ENCODE assay signal across 10 mouse cellular contexts in the genomic region with DNA sequence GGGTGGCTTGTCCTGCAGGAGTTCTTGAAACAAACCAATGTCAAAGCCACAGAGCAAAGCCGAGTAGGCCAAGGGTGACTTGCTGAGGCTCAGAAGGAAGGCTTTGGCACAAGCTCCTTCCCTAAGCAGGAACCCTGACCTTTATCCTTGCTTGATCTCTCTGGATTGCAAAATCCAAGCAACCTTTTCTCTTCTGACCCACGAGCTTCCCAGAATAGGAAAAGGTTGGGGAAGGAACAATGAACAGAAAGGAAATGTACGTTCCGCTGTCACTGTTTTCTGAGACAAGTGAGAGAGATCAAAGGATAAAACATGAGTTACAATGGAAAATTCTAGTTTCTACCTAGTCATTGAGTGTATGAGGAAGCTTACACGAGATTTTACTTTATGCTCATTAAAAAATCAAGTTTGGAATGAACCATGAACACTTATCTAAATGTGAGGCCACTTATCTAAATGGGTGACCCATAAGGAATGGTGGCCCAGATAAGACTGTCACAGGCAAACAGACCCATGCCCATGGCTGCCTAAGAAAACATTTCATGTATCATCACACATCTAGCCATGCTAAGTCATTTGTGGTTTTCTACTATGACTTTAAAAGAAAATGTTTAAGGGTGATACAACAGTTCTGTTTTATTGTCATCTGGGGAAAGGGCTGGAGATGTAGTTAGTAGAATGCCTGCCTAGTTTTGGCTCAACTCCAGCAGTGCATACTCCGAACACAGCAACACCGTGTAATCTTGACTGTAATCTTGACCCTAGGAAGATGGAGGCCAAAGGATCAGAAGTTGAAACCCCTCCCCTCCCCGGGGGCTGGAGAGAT.
DNase-seq lines count a peak whose midpoint lies in the region; ATAC-seq and TF ChIP-seq lines count a peak whose summit lies in the region.
"Had no signal": no experiment of that assay in that cellular context is flagged by ENCODE, and none has a peak within 500 bp of the region (broad histone marks: within the 10 kb centered on the region; RNA-seq: fewer than 3 reads in every experiment).

No protein-coding gene starts in this region.

- no peak for ATAC-seq in lung, embryonic 14.5 days (ENCODE audit: insufficient read depth)

- no peak overlapping the region for H3K27ac ChIP-seq in lung, embryonic 14.5 days (ENCODE audit: low read depth)
- H3K27ac ChIP-seq: embryonic facial prominence, embryonic 12.5 days; neural tube, embryonic 13.5 days had no signal

- 61% methylated on average over 8 of the region's 8 CpGs for WGBS in lung, embryonic 14.5 days
- 34% methylated on average over 8 of the region's 8 CpGs for WGBS in lung, adult 2 months

- no peaks in the 10 kb centered on the region for H3K36me3 ChIP-seq in lung, embryonic 14.5 days (ENCODE audit: insufficient read depth)
- H3K36me3 ChIP-seq: embryonic facial prominence, embryonic 12.5 days; neural tube, embryonic 13.5 days had no signal

- TF ChIP-seq POLR2A in lung, adult 2 months (IDR thresholded peaks at IDR 0.05; ENCODE audit: borderline replicate concordance, extremely low read depth, low read depth, low read length): no peak

- H3K4me2 ChIP-seq in lung, embryonic 14.5 days: no peak overlapping the region
- H3K4me2 ChIP-seq: embryonic facial prominence, embryonic 12.5 days; neural tube, embryonic 13.5 days had no signal

- no peaks in the 10 kb centered on the region for H3K4me1 ChIP-seq in lung, embryonic 14.5 days (ENCODE audit: insufficient read depth)
- peaks cover 4% of the 10 kb centered on the region; the same call in 1 of the 2 replicates for H3K4me1 ChIP-seq in lung, adult 2 months (ENCODE audit: control insufficient read depth, insufficient read depth, low read length)
- H3K4me1 ChIP-seq: embryonic facial prominence, embryonic 12.5 days; neural tube, embryonic 13.5 days had no signal

- H3K27me3 ChIP-seq in lung, embryonic 14.5 days (ENCODE audit: insufficient read depth, low read length): no peaks in the 10 kb centered on the region
- H3K27me3 ChIP-seq: embryonic facial prominence, embryonic 12.5 days; neural tube, embryonic 13.5 days had no signal

- TF ChIP-seq CTCF in lung, embryonic 14.5 days (IDR thresholded peaks at IDR 0.05; ENCODE audit: low read depth): no peak
- TF ChIP-seq CTCF in lung, adult 2 months (IDR thresholded peaks at IDR 0.05; ENCODE audit: insufficient read depth, low read length): no peak

- H3K9ac ChIP-seq in lung, embryonic 14.5 days: no peak overlapping the region
- H3K9ac ChIP-seq: embryonic facial prominence, embryonic 12.5 days; neural tube, embryonic 13.5 days had no signal

- DNase-seq in lung, embryonic 14.5 days: peak; percentile 21
- no peak for DNase-seq in lung, adult 2 months
- peak; percentile 79 for DNase-seq in adrenal gland, adult 8-10 months
- peak; percentile 76 to 92 for DNase-seq in kidney, adult 8-10 months
- DNase-seq in lung, postnatal 36 days: peak; percentile 64
- no peak for DNase-seq in natural killer cell, adult 2 months (ENCODE audit: low spot score in 2 of 2)
- DNase-seq in urinary bladder, adult 18-20 months (ENCODE audit: low spot score in 2 of 2): no peak
- no peak for DNase-seq in retina, postnatal 1 day

- H3K4me3 ChIP-seq in lung, embryonic 14.5 days (ENCODE audit: low read depth, low read length): no peak overlapping the region
- H3K4me3 ChIP-seq in lung, adult 2 months (replicated peaks; ENCODE audit: extremely low read depth, low read depth, low read length): no peak overlapping the region
- H3K4me3 ChIP-seq: embryonic facial prominence, embryonic 12.5 days; neural tube, embryonic 13.5 days had no signal

- H3K9me3 ChIP-seq in lung, embryonic 14.5 days (ENCODE audit: low read depth, low read length): no peaks in the 10 kb centered on the region
- H3K9me3 ChIP-seq: embryonic facial prominence, embryonic 12.5 days; neural tube, embryonic 13.5 days had no signal

Comparison
In these comparisons a context has a peak if more than half of its experiments do, and no peak if none do; other contexts are left out.
1. DNase-seq: peak in lung, embryonic 14.5 days (single experiment), adrenal gland, adult 8-10 months (single experiment), kidney, adult 8-10 months (2 of 2) and lung, postnatal 36 days (single experiment); none in lung, adult 2 months (single experiment), natural killer cell, adult 2 months (0 of 2), urinary bladder, adult 18-20 months (0 of 2) and retina, postnatal 1 day (single experiment).